Comparison of ENCODE assay signal across 23 mouse cellular contexts in the genomic region with DNA sequence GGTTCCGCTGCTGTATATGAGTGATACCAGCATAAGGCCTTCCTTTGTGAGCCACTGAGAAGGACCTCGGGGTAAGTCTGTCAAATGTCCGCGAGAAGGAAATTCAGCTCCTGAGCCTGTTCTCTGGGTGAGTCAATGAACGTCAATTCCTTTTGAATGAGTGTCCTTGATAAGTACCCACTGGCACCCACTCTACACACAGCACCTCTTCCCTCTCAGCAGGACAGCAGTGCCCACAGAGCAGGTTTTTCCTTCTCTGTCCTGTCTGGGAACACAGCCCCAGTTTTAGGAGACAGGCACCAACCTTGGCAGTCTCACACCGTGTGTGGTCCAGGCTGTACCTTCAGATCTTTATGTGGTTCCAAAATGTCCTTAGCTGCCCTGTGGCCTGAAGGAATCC. TPM values are rescaled to one million over a fixed set of nuclear protein-coding genes. Genes with fewer than 3 reads are reported as not detected.
DNase-seq lines count a peak whose midpoint lies in the region.
"Had no signal": no experiment of that assay in that cellular context is flagged by ENCODE, and none has a peak within 500 bp of the region (broad histone marks: within the 10 kb centered on the region; RNA-seq: fewer than 3 reads in every experiment).

No protein-coding gene starts in this region.

- H3K4me3 ChIP-seq in heart, embryonic 10.5 days: no peak overlapping the region
- peak overlapping the region; percentile 61 for H3K4me3 ChIP-seq in brown adipose tissue, adult 24 weeks (ENCODE audit: insufficient read depth, low read depth, low read length)
- H3K4me3 ChIP-seq: forebrain, embryonic 10.5 days; forebrain, embryonic 13.5 days; gastrocnemius, adult 2 months; hindbrain, embryonic 10.5 days; hindbrain, embryonic 13.5 days; intestine, embryonic 15.5 days had no signal

- 71% methylated on average over 6 of the region's 6 CpGs for WGBS in heart, embryonic 10.5 days

- no peaks in the 10 kb centered on the region for H3K36me3 ChIP-seq in heart, embryonic 10.5 days
- H3K36me3 ChIP-seq: forebrain, embryonic 10.5 days; intestine, embryonic 15.5 days had no signal

- peaks cover 37% of the 10 kb centered on the region for H3K27me3 ChIP-seq in heart, embryonic 10.5 days (ENCODE audit: insufficient read depth, poor library complexity, severe bottlenecking)
- H3K27me3 ChIP-seq: intestine, embryonic 15.5 days had no signal

- peak; percentile 27 to 57 for DNase-seq in heart, adult 18-20 months
- no peak for DNase-seq in heart, postnatal 14 days
- no peak for DNase-seq in heart, embryonic 10.5 days (ENCODE audit: low spot score)
- no peak for DNase-seq in heart, postnatal 25 days (ENCODE audit: low spot score)
- peak; percentile 39 for DNase-seq in 3T3-L1 (ENCODE audit: low read depth, low spot score)
- DNase-seq in kidney, adult 8-10 months: no peak
- DNase-seq: adrenal gland, adult 8-10 months; adrenal gland, postnatal 25 days; cerebellum, adult 18-20 months; cerebellum, adult 9-10 months; cerebellum, postnatal 14 days; gastrocnemius, adult 2 months; gastrocnemius, postnatal 14 days; kidney, adult 11 months; kidney, adult 9 months had no signal

- intact Hi-C loops in heart, postnatal 14 days (cut with DNase I): no loop called here
- intact Hi-C loops in heart, postnatal 25 days (cut with DNase I): loop anchor here (2.0 kb wide), 1 partner anchor 31 kb away; the partner anchor contains the start of genes 2810004N23Rik and Gnpat

- H3K27ac ChIP-seq in heart, embryonic 10.5 days: 0 out of 2 replicates have a peak overlapping the region, but pooled peaks have one; percentile 36
- H3K27ac ChIP-seq in brown adipose tissue, adult 24 weeks (replicated peaks; ENCODE audit: low read depth, low read length): peak overlapping the region; percentile 98
- H3K27ac ChIP-seq: forebrain, embryonic 10.5 days; forebrain, embryonic 13.5 days; gastrocnemius, adult 2 months; hindbrain, embryonic 10.5 days; hindbrain, embryonic 13.5 days; intestine, embryonic 15.5 days had no signal

- H3K4me1 ChIP-seq in heart, embryonic 10.5 days: peaks cover 24% of the 10 kb centered on the region
- peaks cover 9% of the 10 kb centered on the region; the same call in 1 of the 2 replicates for H3K4me1 ChIP-seq in brown adipose tissue, adult 24 weeks (ENCODE audit: control insufficient read depth, insufficient read depth, insufficient read length, low read length)
- H3K4me1 ChIP-seq: forebrain, embryonic 13.5 days; hindbrain, embryonic 13.5 days; intestine, embryonic 15.5 days had no signal

- no peaks in the 10 kb centered on the region for H3K9me3 ChIP-seq in heart, embryonic 10.5 days
- H3K9me3 ChIP-seq: forebrain, embryonic 10.5 days; forebrain, embryonic 13.5 days; G1E; hindbrain, embryonic 10.5 days; hindbrain, embryonic 13.5 days; intestine, embryonic 15.5 days had no signal

RNA-seq across cellular contexts. Expression of gene Gnpat, which starts 30.9 kb away (rescaled TPM):
- 100 to 1,000 TPM; 177 to 188 TPM for total RNA-seq in heart, adult 18-20 months (2021)
- total RNA-seq in heart, postnatal 14 days (2021): 100 to 1,000 TPM; 148 to 164 TPM
- polyA plus RNA-seq in heart, embryonic 10.5 days (2016; fragmentation: Nextera tagmentation; extraction: Ambion mirVana): 132 and 134 TPM in 2 replicates
- 100 to 1,000 TPM; 168 to 181 TPM for total RNA-seq in heart, postnatal 25 days (2021)
- 133 and 153 TPM in 2 replicates for polyA plus RNA-seq in brown adipose tissue, adult 24 weeks (2012; ENCODE audit: insufficient read depth, insufficient read length, missing spikeins)

RNA-seq across cellular contexts. Expression of gene 2810004N23Rik, which starts 31.0 kb away (rescaled TPM):
- total RNA-seq in heart, adult 18-20 months (2021): 10 to 100 TPM; 44.3 to 48.5 TPM
- total RNA-seq in heart, postnatal 14 days (2021): 10 to 100 TPM; 36.4 to 37.8 TPM
- 66.0 and 67.5 TPM in 2 replicates for polyA plus RNA-seq in heart, embryonic 10.5 days (2016; fragmentation: Nextera tagmentation; extraction: Ambion mirVana)
- 10 to 100 TPM; 39.7 to 45.5 TPM for total RNA-seq in heart, postnatal 25 days (2021)
- 12.9 and 17.1 TPM in 2 replicates for polyA plus RNA-seq in brown adipose tissue, adult 24 weeks (2012; ENCODE audit: insufficient read depth, insufficient read length, missing spikeins)

RNA-seq across cellular contexts. Expression of gene Trim67, which starts 39.0 kb away (rescaled TPM):
- under 1 TPM; 0.47 to 0.67 TPM for total RNA-seq in heart, adult 18-20 months (2021)
- under 1 TPM; 0.37 to 0.84 TPM for total RNA-seq in heart, postnatal 14 days (2021)
- polyA plus RNA-seq in heart, embryonic 10.5 days (2016; fragmentation: Nextera tagmentation; extraction: Ambion mirVana): 0.05 and 0.10 TPM in 2 replicates
- under 1 TPM; 0.53 to 0.73 TPM for total RNA-seq in heart, postnatal 25 days (2021)
- 7.1 and 8.0 TPM in 2 replicates for polyA plus RNA-seq in brown adipose tissue, adult 24 weeks (2012; ENCODE audit: insufficient read depth, insufficient read length, missing spikeins)
- polyA plus RNA-seq: activated CD4-positive, CD25-positive, alpha-beta regulatory T cell, adult 4 months; G1E had no signal

Comparison
In these comparisons a context has a peak if more than half of its experiments do, and no peak if none do; other contexts are left out.
1. DNase-seq: peak in heart, adult 18-20 months (2 of 2) and 3T3-L1 (single experiment); none in heart, postnatal 14 days (0 of 2), heart, embryonic 10.5 days (single experiment), heart, postnatal 25 days (single experiment) and kidney, adult 8-10 months (0 of 2).